Comparison of ENCODE assay signal across 8 mouse cellular contexts in genomic region chr5:33819141-33819875, GRCm38 (mm10). TPM values are rescaled to one million over a fixed set of nuclear protein-coding genes. Genes with fewer than 3 reads are reported as not detected.
A peak's percentile ranks its signal among the peaks of the same experiment; 100 is the strongest.
DNase-seq lines count a peak whose midpoint lies in the region; ATAC-seq and TF ChIP-seq lines count a peak whose summit lies in the region.

No protein-coding gene starts in this region.

- WGBS in intestine, embryonic 15.5 days, result 18% methylated on average over 9 of the region's 9 CpGs
- 27% methylated on average over 9 of the region's 9 CpGs for WGBS in liver, embryonic 14.5 days (ENCODE audit: insufficient replicate concordance)

- peak; percentile 25 for DNase-seq in urinary bladder, adult 2 months (ENCODE audit: low spot score)
- DNase-seq in urinary bladder, postnatal 4 days (ENCODE audit: low spot score in 2 of 2), result no peak
- peak; percentile 9 for DNase-seq in gastrocnemius, postnatal 14 days
- no peak for DNase-seq in liver, embryonic 14.5 days (ENCODE audit: low read depth in 3 of 3, low spot score in 3 of 3)
- peak; percentile 53 to 59 for DNase-seq in right cerebral cortex, adult 2 months (ENCODE audit: low spot score in 2 of 2)
- DNase-seq in thymus, postnatal 0 days (ENCODE audit: low spot score), result no peak

- no peaks in the 10 kb centered on the region for H3K27me3 ChIP-seq in intestine, embryonic 15.5 days (replicated peaks)
- no peaks in the 10 kb centered on the region for H3K27me3 ChIP-seq in liver, embryonic 14.5 days (ENCODE audit: control insufficient read depth, insufficient read depth, low read length)

- peak overlapping the region; percentile 99 for H3K4me3 ChIP-seq in intestine, embryonic 15.5 days (replicated peaks)
- peak overlapping the region; percentile 69 to 96 for H3K4me3 ChIP-seq in liver, embryonic 14.5 days (ENCODE audit: insufficient read depth in 1 of 2, low read depth in 2 of 2, low read length in 2 of 2)

- peak overlapping the region; percentile 95 for H3K27ac ChIP-seq in intestine, embryonic 15.5 days
- peak overlapping the region; percentile 59; the same call in 1 of the 2 replicates for H3K27ac ChIP-seq in liver, embryonic 14.5 days

- no peak for TF ChIP-seq EP300 in liver, embryonic 14.5 days (IDR thresholded peaks at IDR 0.05; ENCODE audit: low read depth)

- peak; percentile 31 for ATAC-seq in common myeloid progenitor, adult 5-6 weeks (replicated peaks; ENCODE audit: low read depth, poor library complexity, severe bottlenecking)
- ATAC-seq in intestine, embryonic 15.5 days, result peak; percentile 3; the same call in 1 of the 2 replicates
- no peak for ATAC-seq in liver, embryonic 14.5 days (ENCODE audit: insufficient read depth)

- no peak for TF ChIP-seq CTCF in liver, embryonic 14.5 days (IDR thresholded peaks at IDR 0.05; ENCODE audit: low read depth)

- intact Hi-C loops in gastrocnemius, postnatal 14 days (cut with DNase I; ENCODE audit: low total_unique reads), result no loop called here

- H3K9ac ChIP-seq in intestine, embryonic 15.5 days, result peak overlapping the region; percentile 100
- H3K9ac ChIP-seq in liver, embryonic 14.5 days (replicated peaks), result peak overlapping the region; percentile 99

- peak overlapping the region; percentile 85 for H3K4me2 ChIP-seq in intestine, embryonic 15.5 days (replicated peaks)
- peak overlapping the region; percentile 99 for H3K4me2 ChIP-seq in liver, embryonic 14.5 days (ENCODE audit: low read depth)

- H3K9me3 ChIP-seq in intestine, embryonic 15.5 days, result no peaks in the 10 kb centered on the region
- H3K9me3 ChIP-seq in liver, embryonic 14.5 days (ENCODE audit: control insufficient read depth, low read length), result no peaks in the 10 kb centered on the region

- H3K4me1 ChIP-seq in intestine, embryonic 15.5 days (replicated peaks), result peaks cover 26% of the 10 kb centered on the region
- peaks cover 24 to 28% of the 10 kb centered on the region in 2 experiments for H3K4me1 ChIP-seq in liver, embryonic 14.5 days (replicated peaks; ENCODE audit: control insufficient read depth in 2 of 2, insufficient read depth in 2 of 2, low read length in 1 of 2)

- H3K36me3 ChIP-seq in intestine, embryonic 15.5 days, result no peaks in the 10 kb centered on the region
- H3K36me3 ChIP-seq in liver, embryonic 14.5 days (replicated peaks; ENCODE audit: control insufficient read depth, insufficient read depth, low read depth), result no peaks in the 10 kb centered on the region; the same call in 1 of the 2 replicates

RNA-seq across cellular contexts. Expression of gene Nsd2, which starts 1.2 kb away (rescaled TPM):
- polyA plus RNA-seq in urinary bladder, adult 2 months (2012; rRNA removed), result 10.1 and 12.8 TPM in 2 replicates
- 94.2 and 113 TPM in 2 replicates for total RNA-seq in common myeloid progenitor, adult 5-6 weeks (2017)
- total RNA-seq in gastrocnemius, postnatal 14 days (2021), result 10 to 100 TPM; 16.2 to 18.3 TPM
- polyA plus RNA-seq in intestine, embryonic 15.5 days (2015; fragmentation: Nextera tagmentation; extraction: Ambion mirVana), result 38.8 and 41.3 TPM in 2 replicates
- 14.2 and 26.7 TPM in 2 replicates for polyA plus RNA-seq in liver, embryonic 14.5 days (2012; rRNA removed)
- polyA plus RNA-seq in liver, embryonic 14.5 days (2014; fragmentation: Nextera tagmentation; extraction: Ambion mirVana), result 27.8 and 30.1 TPM in 2 replicates
- 46.6 and 51.5 TPM in 2 replicates for polyA plus RNA-seq in thymus, postnatal 0 days (2015; fragmentation: Nextera tagmentation; extraction: Ambion mirVana)

RNA-seq across cellular contexts. Expression of gene Letm1, which starts 36.7 kb away (rescaled TPM):
- polyA plus RNA-seq in urinary bladder, adult 2 months (2012; rRNA removed), result 29.1 and 30.2 TPM in 2 replicates
- 22.3 and 23.9 TPM in 2 replicates for total RNA-seq in common myeloid progenitor, adult 5-6 weeks (2017)
- 10 to 100 TPM; 79.0 to 88.6 TPM for total RNA-seq in gastrocnemius, postnatal 14 days (2021)
- polyA plus RNA-seq in intestine, embryonic 15.5 days (2015; fragmentation: Nextera tagmentation; extraction: Ambion mirVana), result 42.5 and 49.5 TPM in 2 replicates
- 7.9 TPM in 2 replicates for polyA plus RNA-seq in liver, embryonic 14.5 days (2012; rRNA removed)
- 13.4 and 18.4 TPM in 2 replicates for polyA plus RNA-seq in liver, embryonic 14.5 days (2014; fragmentation: Nextera tagmentation; extraction: Ambion mirVana)
- 51.8 and 52.5 TPM in 2 replicates for polyA plus RNA-seq in thymus, postnatal 0 days (2015; fragmentation: Nextera tagmentation; extraction: Ambion mirVana)

Comparison
In these comparisons a context has a peak if more than half of its experiments do, and no peak if none do; other contexts are left out.
1. DNase-seq: peak in urinary bladder, adult 2 months (single experiment), gastrocnemius, postnatal 14 days (single experiment) and right cerebral cortex, adult 2 months (2 of 2); none in urinary bladder, postnatal 4 days (0 of 2), liver, embryonic 14.5 days (0 of 3) and thymus, postnatal 0 days (single experiment).